Mouse (Mus musculus) kidney, postnatal 14 days (tissue): ENCODE measurements around the gene Slc44a2.

ENCODE experiments used
- DNase-seq: peaks from one replicate; pipeline ENCODE4 v3.0.0; 2022; ENCODE audit warnings: mixed read lengths

The Slc44a2 gene

GRCm38 (mm10) chr9:21392646-21393175, 72.2 kb downstream of the Slc44a2 start:
- peak; percentile 19 for DNase-seq

GRCm38 (mm10) chr9:21395692-21396091, 75.2 kb downstream of the Slc44a2 start:
- DNase-seq = no peak

- no peak for DNase-seq
These were observed 76.7 kb downstream of the Slc44a2 start for GRCm38 (mm10) chr9:21397170-21397569.

- no peak for DNase-seq
These were observed 80.5 kb downstream of the Slc44a2 start for GRCm38 (mm10) chr9:21401042-21401441.

GRCm38 (mm10) chr9:21402764-21403253, 82.3 kb downstream of the Slc44a2 start:
- DNase-seq = no peak

GRCm38 (mm10) chr9:21403745-21404144, 83.2 kb downstream of the Slc44a2 start:
- no peak for DNase-seq
